Mouse (Mus musculus) hindbrain, embryonic 11.5 days (tissue): Measurements from ENCODE around the gene Vps41. TPM values are rescaled to one million over a fixed set of nuclear protein-coding genes. Genes with fewer than 3 reads are reported as not detected.

Experiments
- ATAC-seq: fragments of 200-750 bp; cut with Nextera tagmentation; 2 replicates; pipeline ENCODE4 v1.8.0; 2017; ENCODE audit warnings: mild to moderate bottlenecking, moderate TSS enrichment, moderate library complexity; ENCODE audit not compliant: low FRiP score
- DNase-seq: peaks from one replicate; pipeline ENCODE4 v3.0.0-alpha.2; 2015; ENCODE audit warnings: low spot score
- H3K27ac ChIP-seq: fragments of 300-500 bp; sonication (generic); 2 replicates; pipeline ENCODE4 v1.5.1; 2014; ENCODE audit warnings: mild to moderate bottlenecking, low read depth, low read length
- H3K27me3 ChIP-seq: fragments of 300-500 bp; sonication (generic); 2 replicates; pipeline ENCODE4 v1.6.1; 2014; ENCODE audit warnings: mild to moderate bottlenecking, low read length, moderate library complexity, mixed read lengths; ENCODE audit not compliant: control insufficient read depth, insufficient read depth
- H3K36me3 ChIP-seq: fragments of 300-500 bp; sonication (generic); 2 replicates; pipeline ENCODE4 v1.6.1; 2014; ENCODE audit warnings: mild to moderate bottlenecking, low read length, moderate library complexity, mixed read lengths; ENCODE audit not compliant: control insufficient read depth, insufficient read depth
- H3K4me1 ChIP-seq: fragments of 300-500 bp; sonication (generic); replicated peaks from 2 replicates; pipeline ENCODE4 v1.6.1; 2014; ENCODE audit warnings: low read length, mixed read lengths; ENCODE audit not compliant: control insufficient read depth, insufficient read depth
- H3K4me2 ChIP-seq: fragments of 300-500 bp; sonication (generic); replicated peaks from 2 replicates; pipeline ENCODE4 v1.6.1; 2014; ENCODE audit warnings: mild to moderate bottlenecking, low read depth, low read length
- H3K4me3 ChIP-seq: fragments of 300-500 bp; sonication (generic); 2 replicates; pipeline ENCODE4 v1.5.1; 2014; ENCODE audit warnings: low read depth, low read length
- H3K9ac ChIP-seq: fragments of 300-500 bp; sonication (generic); 2 replicates; pipeline ENCODE4 v1.6.1; 2014; ENCODE audit warnings: low read depth, low read length
- H3K9me3 ChIP-seq: fragments of 300-500 bp; sonication (generic); 2 replicates; pipeline ENCODE4 v1.6.1; 2016; ENCODE audit warnings: low read length; ENCODE audit not compliant: control insufficient read depth
- whole genome bisulfite sequencing: fragments of 180-500 bp; shearing (Covaris S2); extraction: QIAGEN DNeasy Blood & Tissue Kit; methylation state at CpG from one replicate; pipeline ENCODE4 v1.1.7; 2014; 5-methylcytosine and 5-hydroxymethylcytosine counted together
- polyA plus RNA-seq: library from polyadenylated mRNA; unstranded; fragments of >200 nt; fragmentation: Nextera tagmentation; extraction: Ambion mirVana; gene quantifications from 2 replicates; pipeline ENCODE4 v1.2.1, GENCODE M21; 2014

Vps41 gene
- polyA plus RNA-seq, 1 experiment from 2014 or later: 103 TPM

DNA sequence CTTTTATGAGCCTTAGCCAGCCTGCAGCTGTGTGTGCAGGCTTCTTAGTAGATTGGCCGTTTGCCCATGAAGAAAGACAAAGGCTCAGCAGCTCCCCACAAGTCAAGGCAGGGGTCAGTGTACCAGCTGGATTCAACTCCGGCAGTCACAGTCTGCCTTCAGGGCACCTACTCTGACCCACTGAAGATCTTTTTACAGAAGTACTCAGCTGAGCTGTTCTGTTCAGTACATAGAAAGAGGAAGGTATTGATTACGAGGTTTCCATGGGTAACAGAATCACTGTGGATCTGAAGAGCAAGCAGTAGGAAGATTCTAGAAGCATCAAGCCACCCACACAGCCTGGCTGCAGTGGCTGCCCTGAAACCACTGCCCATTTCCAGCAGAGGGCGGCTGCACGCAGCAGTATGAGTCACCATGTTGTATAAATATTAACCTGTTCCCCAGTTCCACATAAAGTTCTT, 151.0 kb downstream of the Vps41 start:
- Histone ChIP-seq H3K9ac (no peak overlapping the region), H3K27me3 (no peaks in the 10 kb centered on the region), H3K9me3 (no peaks in the 10 kb centered on the region), H3K4me3 (no peak overlapping the region), H3K36me3 (no peaks in the 10 kb centered on the region), H3K4me1 (no peaks in the 10 kb centered on the region), H3K27ac (no peak overlapping the region), H3K4me2 (no peak overlapping the region)
- DNase-seq: peak; percentile 22
- 54% methylated on average over 5 of the region's 5 CpGs for WGBS
- ATAC-seq: peak; percentile 54; the same call in 1 of the 2 replicates

- no peak overlapping the region for H3K4me2 ChIP-seq
- no peak overlapping the region for H3K4me3 ChIP-seq
- H3K9ac ChIP-seq: no peak overlapping the region
- no peak for ATAC-seq
- H3K27ac ChIP-seq: no peak overlapping the region
- DNase-seq: no peak
- H3K36me3 ChIP-seq: no peaks in the 10 kb centered on the region
- no peaks in the 10 kb centered on the region for H3K27me3 ChIP-seq
- no peaks in the 10 kb centered on the region for H3K4me1 ChIP-seq
- no peaks in the 10 kb centered on the region for H3K9me3 ChIP-seq
- WGBS: 94% methylated on average over 5 of the region's 5 CpGs
Observed at GRCm38 (mm10) chr13:18868825-18869224, 151.7 kb downstream of the Vps41 start.

- Histone ChIP-seq H3K4me1 (no peaks in the 10 kb centered on the region), H3K4me3 (no peak overlapping the region), H3K27me3 (no peaks in the 10 kb centered on the region), H3K9me3 (no peaks in the 10 kb centered on the region), H3K36me3 (no peaks in the 10 kb centered on the region), H3K27ac (no peak overlapping the region), H3K9ac (no peak overlapping the region), H3K4me2 (no peak overlapping the region)
- 66% methylated on average over 7 of the region's 7 CpGs for WGBS
- ATAC-seq (no peak), DNase-seq (no peak)
Observed at GRCm38 (mm10) chr13:18875321-18875720, 158.2 kb downstream of the Vps41 start.

GRCm38 (mm10) chr13:18892910-18893309, 175.8 kb downstream of the Vps41 start:
- Histone ChIP-seq H3K27me3 (no peaks in the 10 kb centered on the region), H3K9ac (no peak overlapping the region), H3K4me1 (no peaks in the 10 kb centered on the region), H3K4me2 (no peak overlapping the region), H3K9me3 (no peaks in the 10 kb centered on the region), H3K4me3 (no peak overlapping the region), H3K27ac (no peak overlapping the region), H3K36me3 (no peaks in the 10 kb centered on the region)
- WGBS: 86% methylated on average over 9 of the region's 9 CpGs
- DNase-seq (no peak), ATAC-seq (no peak)

DNA sequence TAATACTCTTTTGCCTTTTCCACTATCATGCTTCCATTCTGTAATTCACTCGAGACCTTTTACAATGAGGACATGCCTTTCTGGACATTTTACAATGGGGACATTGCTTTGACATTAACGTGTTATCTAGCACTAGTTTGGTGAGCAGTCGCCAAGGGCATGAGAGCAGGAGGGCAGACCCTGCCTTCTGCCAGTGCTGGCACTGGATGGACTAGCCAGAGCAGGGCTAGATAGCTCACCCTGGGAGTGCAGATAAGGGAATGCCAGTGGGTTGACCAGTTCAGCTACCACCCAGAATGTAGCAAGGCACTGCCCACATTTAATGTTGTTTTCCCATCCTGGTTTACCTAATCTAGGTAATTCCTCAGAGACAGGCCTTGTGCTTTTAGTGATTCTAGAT, 179.7 kb downstream of the Vps41 start:
- Histone ChIP-seq H3K4me1 (no peaks in the 10 kb centered on the region), H3K9ac (no peak overlapping the region), H3K27me3 (no peaks in the 10 kb centered on the region), H3K9me3 (no peaks in the 10 kb centered on the region), H3K36me3 (no peaks in the 10 kb centered on the region), H3K4me3 (no peak overlapping the region), H3K27ac (no peak overlapping the region), H3K4me2 (no peak overlapping the region)
- WGBS: 83% methylated on average over 3 of the region's 3 CpGs
- no peak for DNase-seq
- no peak for ATAC-seq

GRCm38 (mm10) chr13:18903623-18904022, 186.5 kb downstream of the Vps41 start:
- ATAC-seq (no peak), DNase-seq (no peak)
- no peaks in the 10 kb centered on the region for H3K9me3 ChIP-seq
- no peak overlapping the region for H3K9ac ChIP-seq
- H3K4me2 ChIP-seq: no peak overlapping the region
- 90% methylated on average over 6 of the region's 6 CpGs for WGBS
- H3K4me1 ChIP-seq: no peaks in the 10 kb centered on the region
- no peaks in the 10 kb centered on the region for H3K36me3 ChIP-seq
- H3K4me3 ChIP-seq: no peak overlapping the region
- no peaks in the 10 kb centered on the region for H3K27me3 ChIP-seq
- no peak overlapping the region for H3K27ac ChIP-seq

DNA sequence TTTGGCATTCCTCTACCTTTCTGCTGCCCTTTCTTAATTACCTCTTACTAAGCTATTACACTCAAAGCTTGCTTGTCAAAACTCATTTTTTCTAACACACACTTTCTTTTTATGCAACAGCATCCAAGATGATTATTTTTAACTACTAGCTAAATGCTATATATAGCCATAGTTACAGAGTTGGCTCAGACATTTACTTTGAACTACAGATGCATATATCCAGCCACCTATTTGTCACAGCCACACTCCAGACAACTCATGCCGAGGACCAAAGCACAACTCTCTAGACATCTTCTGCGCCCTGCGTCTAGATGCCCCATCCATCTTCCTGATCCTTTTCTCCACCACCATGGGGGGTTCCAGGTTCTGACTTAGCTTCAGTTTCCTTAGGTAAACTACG, 197.7 kb downstream of the Vps41 start:
- WGBS: 72% methylated on average over 4 of the region's 4 CpGs

More for the DNA sequence above, 197.7 kb downstream of the Vps41 start:
- H3K9ac ChIP-seq: no peak overlapping the region
- no peaks in the 10 kb centered on the region for H3K4me1 ChIP-seq
- H3K36me3 ChIP-seq: no peaks in the 10 kb centered on the region
- no peaks in the 10 kb centered on the region for H3K9me3 ChIP-seq
- H3K27me3 ChIP-seq: no peaks in the 10 kb centered on the region
- no peak overlapping the region for H3K4me3 ChIP-seq
- ATAC-seq (no peak), DNase-seq (no peak)
- H3K4me2 ChIP-seq: no peak overlapping the region
- no peak overlapping the region for H3K27ac ChIP-seq

Other genes with a start within 250 kb of the Vps41 start
- 10.9 and 11.5 TPM in 2 replicates for gene Amph, start 230.9 kb downstream of the Vps41 start, polyA plus RNA-seq